Comparison of ENCODE assay signal across 8 mouse cellular contexts in genomic region chr5:34288154-34288716, GRCm38 (mm10). TPM values are rescaled to one million over a fixed set of nuclear protein-coding genes. Genes with fewer than 3 reads are reported as not detected.
DNase-seq lines count a peak whose midpoint lies in the region; ATAC-seq lines count a peak whose summit lies in the region.

Gene Zfyve28 (minus strand): TSS chr5:34288449.
Gene Cfap99 (plus strand): TSS chr5:34288600.

- no peaks in the 10 kb centered on the region for H3K36me3 ChIP-seq in forebrain, embryonic 10.5 days (replicated peaks)
- no peaks in the 10 kb centered on the region for H3K36me3 ChIP-seq in heart, embryonic 16.5 days (ENCODE audit: control insufficient read depth, insufficient read depth)
- no peaks in the 10 kb centered on the region for H3K36me3 ChIP-seq in liver, embryonic 13.5 days
- no peaks in the 10 kb centered on the region for H3K36me3 ChIP-seq in neural tube, embryonic 12.5 days

- H3K4me1 ChIP-seq in forebrain, embryonic 10.5 days = peaks cover 38% of the 10 kb centered on the region
- peaks cover 10% of the 10 kb centered on the region for H3K4me1 ChIP-seq in heart, embryonic 16.5 days (ENCODE audit: control insufficient read depth, insufficient read depth, low read length)
- peaks cover 24% of the 10 kb centered on the region for H3K4me1 ChIP-seq in liver, embryonic 13.5 days (replicated peaks)
- peaks cover 23% of the 10 kb centered on the region for H3K4me1 ChIP-seq in neural tube, embryonic 12.5 days

- WGBS in forebrain, embryonic 10.5 days = under 1% methylated on average over 83 of the region's 83 CpGs
- under 1% methylated on average over 81 of the region's 83 CpGs for WGBS in heart, embryonic 16.5 days
- WGBS in liver, embryonic 13.5 days (ENCODE audit: insufficient replicate concordance) = under 1% methylated on average over 70 of the region's 83 CpGs
- under 1% methylated on average over 83 of the region's 83 CpGs for WGBS in neural tube, embryonic 12.5 days

- peak within 1 kb of the TSS; percentile 78 for H3K4me2 ChIP-seq in heart, embryonic 16.5 days (ENCODE audit: low read depth, low read length)
- peak within 1 kb of the TSS; percentile 70 for H3K4me2 ChIP-seq in liver, embryonic 13.5 days
- peak within 1 kb of the TSS; percentile 95 for H3K4me2 ChIP-seq in neural tube, embryonic 12.5 days (replicated peaks)

- no peaks in the 10 kb centered on the region for H3K9me3 ChIP-seq in forebrain, embryonic 10.5 days
- no peaks in the 10 kb centered on the region for H3K9me3 ChIP-seq in heart, embryonic 16.5 days (replicated peaks; ENCODE audit: control insufficient read depth, low read length)
- no peaks in the 10 kb centered on the region for H3K9me3 ChIP-seq in liver, embryonic 13.5 days (replicated peaks)
- H3K9me3 ChIP-seq in neural tube, embryonic 12.5 days = no peaks in the 10 kb centered on the region

- H3K4me3 ChIP-seq in forebrain, embryonic 10.5 days = peak within 1 kb of the TSS; percentile 75
- H3K4me3 ChIP-seq in heart, embryonic 16.5 days (ENCODE audit: low read length) = peak within 1 kb of the TSS; percentile 64
- H3K4me3 ChIP-seq in liver, embryonic 13.5 days (replicated peaks) = peak within 1 kb of the TSS; percentile 55
- peak within 1 kb of the TSS; percentile 67 for H3K4me3 ChIP-seq in neural tube, embryonic 12.5 days

- peak; percentile 90 for ATAC-seq in heart, embryonic 16.5 days (replicated peaks; ENCODE audit: extremely low read depth, insufficient read depth, low FRiP score)
- ATAC-seq in liver, embryonic 13.5 days (ENCODE audit: low read depth) = 0 out of 2 replicates have a peak, but pooled peaks have one; percentile 18
- ATAC-seq in neural tube, embryonic 12.5 days (ENCODE audit: low FRiP score, low read depth) = peak; percentile 97

- peaks cover 81% of the 10 kb centered on the region for H3K27me3 ChIP-seq in forebrain, embryonic 10.5 days (ENCODE audit: poor library complexity, severe bottlenecking)
- H3K27me3 ChIP-seq in heart, embryonic 16.5 days (ENCODE audit: control insufficient read depth, insufficient read depth, low read length) = peaks cover 48% of the 10 kb centered on the region
- H3K27me3 ChIP-seq in liver, embryonic 13.5 days = peaks cover 83% of the 10 kb centered on the region
- peaks cover 38% of the 10 kb centered on the region for H3K27me3 ChIP-seq in neural tube, embryonic 12.5 days (replicated peaks)

- peak; percentile 7 to 9 for DNase-seq in spleen, adult 18-20 months
- DNase-seq in spleen, adult 12 weeks (ENCODE audit: low spot score) = no peak
- DNase-seq in forebrain, embryonic 10.5 days (ENCODE audit: extremely low spot score, low spot score) = peak; percentile 84
- DNase-seq in kidney, postnatal 25 days = peak; percentile 37 to 76
- DNase-seq in liver, embryonic 13.5 days = no peak
- peak; percentile 84 for DNase-seq in testis, postnatal 10 days (ENCODE audit: low spot score)

- peak within 1 kb of the TSS; percentile 28; the same call in 1 of the 2 replicates for H3K9ac ChIP-seq in heart, embryonic 16.5 days (ENCODE audit: low read length)
- no peak within 1 kb of the TSS for H3K9ac ChIP-seq in liver, embryonic 13.5 days
- H3K9ac ChIP-seq in neural tube, embryonic 12.5 days = peak within 1 kb of the TSS; percentile 67

- peak within 1 kb of the TSS; percentile 67; the same call in 1 of the 2 replicates for H3K27ac ChIP-seq in forebrain, embryonic 10.5 days
- H3K27ac ChIP-seq in heart, embryonic 16.5 days (ENCODE audit: low read length) = no peak within 1 kb of the TSS
- no peak within 1 kb of the TSS for H3K27ac ChIP-seq in liver, embryonic 13.5 days
- no peak within 1 kb of the TSS for H3K27ac ChIP-seq in neural tube, embryonic 12.5 days

RNA-seq across cellular contexts. Expression of gene Zfyve28, which starts in this region (rescaled TPM):
- polyA plus RNA-seq in forebrain, embryonic 10.5 days (2016; fragmentation: Nextera tagmentation; extraction: Ambion mirVana) = 1.1 and 1.9 TPM in 2 replicates
- 0.49 and 0.72 TPM in 2 replicates for polyA plus RNA-seq in heart, embryonic 16.5 days (2015; fragmentation: Nextera tagmentation; extraction: Ambion mirVana)
- polyA plus RNA-seq in liver, embryonic 13.5 days (2015; fragmentation: Nextera tagmentation; extraction: Ambion mirVana) = 0.02 TPM in 1 of 2 replicates, not detected in the other
- 4.5 and 5.2 TPM in 2 replicates for polyA plus RNA-seq in neural tube, embryonic 12.5 days (2016; fragmentation: Nextera tagmentation; extraction: Ambion mirVana)

RNA-seq across cellular contexts. Expression of gene Cfap99, which starts in this region (rescaled TPM):
- polyA plus RNA-seq in forebrain, embryonic 10.5 days (2016; fragmentation: Nextera tagmentation; extraction: Ambion mirVana) = not detected in 2 replicates
- 0.08 TPM in 1 of 2 replicates, not detected in the other for polyA plus RNA-seq in heart, embryonic 16.5 days (2015; fragmentation: Nextera tagmentation; extraction: Ambion mirVana)
- not detected in 2 replicates for polyA plus RNA-seq in liver, embryonic 13.5 days (2015; fragmentation: Nextera tagmentation; extraction: Ambion mirVana)
- polyA plus RNA-seq in neural tube, embryonic 12.5 days (2016; fragmentation: Nextera tagmentation; extraction: Ambion mirVana) = not detected in 2 replicates

Comparison
In these comparisons a context has a peak if more than half of its experiments do, and no peak if none do; other contexts are left out.
1. DNase-seq: peak in spleen, adult 18-20 months (2 of 2), forebrain, embryonic 10.5 days (single experiment), kidney, postnatal 25 days (2 of 2) and testis, postnatal 10 days (single experiment); none in spleen, adult 12 weeks (single experiment) and liver, embryonic 13.5 days (single experiment).
2. Peak in ATAC-seq, H3K4me3 ChIP-seq, H3K9ac ChIP-seq and H3K4me2 ChIP-seq in heart, embryonic 16.5 days; RNA of the genes that start here not detected or under 1 TPM.
3. Peak in ATAC-seq, H3K4me3 ChIP-seq and H3K4me2 ChIP-seq in liver, embryonic 13.5 days; RNA of the genes that start here not detected or under 1 TPM.
4. ATAC-seq: peak in every context shown above with its lines; median percentile 97 in neural tube, embryonic 12.5 days; 90 in heart, embryonic 16.5 days; 18 in liver, embryonic 13.5 days.
5. Peak in every context shown above with its lines, with median percentiles within 50 percentile points of each other: H3K4me3 ChIP-seq and H3K4me2 ChIP-seq.